Mouse (Mus musculus): ENCODE measurements around the gene Umad1.

The Umad1 gene

DNA sequence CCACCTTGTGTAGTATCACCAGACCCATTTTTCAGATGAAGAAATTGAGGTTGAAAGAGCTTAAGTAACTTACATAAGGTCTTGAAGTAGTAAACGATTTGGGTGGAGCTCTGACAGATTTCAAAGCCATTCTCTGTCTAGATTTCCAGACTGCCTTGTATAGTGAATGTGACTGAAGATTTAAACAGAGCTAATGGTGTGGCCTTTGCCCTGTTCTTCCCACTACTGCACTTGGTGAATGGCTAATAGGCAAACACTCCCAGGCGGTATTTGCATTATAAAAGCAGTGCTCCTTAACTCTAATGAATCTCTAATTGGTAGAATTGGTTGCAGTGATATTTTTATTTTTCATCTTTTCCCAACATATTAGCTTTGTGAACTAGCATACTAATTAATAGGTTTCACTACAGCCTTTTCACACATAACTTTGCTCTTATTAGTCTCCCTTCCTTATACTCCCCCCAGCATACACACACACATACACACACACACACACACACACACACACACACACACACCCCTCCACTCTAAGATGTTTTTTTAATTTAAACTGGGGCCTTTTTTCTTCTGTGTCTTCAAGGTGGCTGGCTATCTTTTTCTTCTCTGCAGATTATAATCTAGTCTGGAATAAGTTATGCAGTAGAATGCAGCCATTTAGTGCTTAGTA, 109.2 kb downstream of the Umad1 start:
- no peak for DNase-seq (ENCODE audit: low spot score)

- no peak for DNase-seq (ENCODE audit: low spot score)
These were observed 111.5 kb downstream of the Umad1 start for GRCm38 (mm10) chr6:8370624-8371023.

DNA sequence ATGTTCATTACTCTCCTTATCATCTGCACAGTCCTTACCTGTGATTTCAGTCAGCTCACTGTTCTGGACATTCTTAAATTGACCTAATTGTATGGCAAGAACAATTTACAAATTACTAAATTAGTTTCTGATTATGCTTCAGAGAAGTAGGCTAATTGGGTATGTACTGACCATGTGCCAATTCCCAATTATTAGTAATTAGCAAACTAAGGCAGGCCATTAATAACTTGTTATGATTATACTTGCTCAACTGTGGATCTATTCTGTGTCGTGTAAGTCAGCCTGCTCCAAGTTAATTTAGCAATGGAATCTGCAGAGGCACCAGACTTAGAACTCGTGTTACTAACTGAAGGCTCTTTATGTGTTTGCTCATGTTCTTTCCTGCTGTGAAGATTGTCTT, 114.0 kb downstream of the Umad1 start:
- no peak for DNase-seq (ENCODE audit: low spot score)

DNA sequence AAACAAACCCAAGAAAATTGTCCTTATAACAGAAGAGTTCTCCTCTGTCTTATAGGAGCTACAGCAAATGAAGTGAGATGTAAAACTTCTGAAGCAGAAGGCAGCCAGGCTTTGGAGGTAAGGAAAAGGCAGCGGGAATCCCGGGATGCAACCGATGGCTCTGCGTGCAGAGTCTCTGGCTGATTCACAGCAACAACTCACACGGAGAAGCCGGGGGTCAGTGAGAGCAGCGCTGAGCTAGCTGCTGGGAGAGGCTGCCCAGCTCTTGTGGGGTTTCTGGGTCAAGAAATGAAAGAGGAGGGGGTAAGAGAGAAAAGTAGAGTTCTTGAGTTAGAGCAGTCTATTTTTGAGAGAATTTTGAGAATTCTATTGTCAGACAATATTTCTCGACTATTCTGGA, 114.8 kb downstream of the Umad1 start:
- DNase-seq (ENCODE audit: low spot score): no peak

DNA sequence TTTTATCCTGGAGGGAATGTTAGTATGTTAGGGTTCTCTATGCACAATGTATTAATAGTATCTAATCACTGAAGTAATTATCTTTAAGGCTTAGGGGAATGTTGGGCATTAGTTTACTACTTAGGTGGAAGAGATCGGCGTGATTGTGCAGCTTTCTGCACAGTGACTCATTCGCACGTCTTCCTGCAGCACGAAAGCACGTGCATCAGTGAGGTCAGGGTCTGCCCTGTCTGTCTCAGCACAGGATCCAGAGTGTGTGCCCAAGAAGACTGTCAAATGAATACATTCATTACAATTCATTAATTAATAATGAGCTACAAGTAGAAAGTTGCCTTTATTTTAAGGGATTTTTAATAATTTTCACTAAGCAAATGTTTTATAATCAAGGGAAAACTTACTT, 115.2 kb downstream of the Umad1 start:
- no peak for DNase-seq (ENCODE audit: low spot score)

DNA sequence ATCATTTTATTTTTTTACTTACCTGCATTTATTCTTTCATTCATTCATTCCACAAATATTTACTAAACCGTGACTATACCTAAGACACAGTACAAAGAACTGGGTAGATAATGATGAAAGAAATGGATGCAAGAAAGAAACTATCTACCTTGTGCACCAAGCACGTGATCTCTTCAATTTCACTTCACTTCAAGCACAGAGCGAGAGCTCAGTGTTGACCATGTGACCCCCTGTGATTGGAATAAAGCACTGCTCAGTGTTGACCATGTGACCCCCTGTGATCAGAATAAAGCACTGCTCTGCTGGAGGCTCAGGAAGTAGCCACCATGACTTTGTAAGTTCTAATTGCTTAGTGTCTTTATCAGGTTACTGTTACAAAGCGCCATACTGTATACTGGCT, 115.6 kb downstream of the Umad1 start:
- DNase-seq (ENCODE audit: low spot score): no peak

GRCm38 (mm10) chr6:8376351-8376750, 117.3 kb downstream of the Umad1 start:
- DNase-seq (ENCODE audit: low spot score): no peak

DNA sequence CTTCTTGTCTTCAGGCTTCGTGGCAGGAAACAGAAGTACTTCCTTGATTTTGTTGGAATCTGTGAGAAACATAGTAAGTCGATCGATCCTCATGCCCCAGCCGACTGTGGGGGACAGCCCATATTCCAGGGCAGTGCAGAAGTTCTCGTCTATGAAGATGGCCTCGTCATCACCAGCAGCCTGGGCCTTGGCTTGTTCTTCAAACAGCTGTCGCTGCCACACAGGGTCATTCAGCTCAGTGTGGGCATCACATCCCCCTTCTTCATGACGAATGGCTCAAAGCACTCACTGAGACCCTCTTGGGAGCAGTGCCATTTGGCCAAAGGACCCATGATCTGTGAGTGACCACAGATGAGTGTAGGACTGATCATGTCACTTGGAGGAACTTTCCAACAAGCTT, 118.6 kb downstream of the Umad1 start:
- DNase-seq (ENCODE audit: low spot score): no peak

DNA sequence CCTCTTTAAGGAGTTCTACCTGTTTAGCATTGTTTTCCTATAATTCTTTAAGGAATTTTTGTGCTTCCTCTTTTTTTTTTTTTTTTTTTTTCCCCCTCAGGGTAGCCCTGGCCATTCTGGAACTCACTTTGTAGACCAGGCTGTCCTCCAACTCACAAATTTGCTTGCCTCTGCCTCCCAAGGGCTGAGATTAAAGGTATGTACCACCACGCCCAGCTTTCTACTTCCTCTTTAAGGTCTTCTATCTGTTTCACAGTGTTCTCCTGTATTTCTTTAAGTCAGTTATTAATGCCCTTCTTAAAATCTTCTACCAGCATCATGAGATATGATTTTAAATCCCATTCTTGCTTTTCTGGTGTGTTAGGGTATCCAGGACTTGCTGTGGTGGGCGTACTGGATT, 130.2 kb downstream of the Umad1 start:
- no peak for DNase-seq (ENCODE audit: low spot score)

- DNase-seq (ENCODE audit: low spot score): no peak
These were observed 131.2 kb downstream of the Umad1 start for GRCm38 (mm10) chr6:8390296-8390695.

DNA sequence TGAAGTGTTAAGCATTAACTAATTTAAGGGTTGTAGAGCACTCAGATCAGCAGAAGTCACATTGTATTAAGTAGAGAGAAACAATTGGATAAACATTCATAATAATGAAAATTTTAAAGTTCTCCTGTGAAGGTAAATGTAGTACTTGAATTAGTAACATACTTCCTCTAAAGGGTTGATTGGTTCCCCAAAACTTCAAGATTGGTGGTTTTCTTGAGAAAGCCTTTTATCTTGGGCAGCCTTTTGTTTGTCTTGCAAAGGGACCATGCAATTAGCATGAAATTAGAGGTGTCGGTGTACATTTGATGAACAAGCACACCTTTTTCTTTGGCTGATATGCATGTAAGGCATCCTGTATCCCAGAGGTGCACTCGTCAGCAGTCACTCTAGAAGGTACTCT, 131.8 kb downstream of the Umad1 start:
- DNase-seq (ENCODE audit: low spot score): no peak

- no peak for DNase-seq (ENCODE audit: low spot score)
These were observed 133.9 kb downstream of the Umad1 start for GRCm38 (mm10) chr6:8393029-8393428.

- DNase-seq (ENCODE audit: low spot score): no peak
These were observed 135.0 kb downstream of the Umad1 start for GRCm38 (mm10) chr6:8394044-8394443.

GRCm38 (mm10) chr6:8395061-8395460, 136.0 kb downstream of the Umad1 start:
- DNase-seq (ENCODE audit: low spot score): no peak

- DNase-seq (ENCODE audit: low spot score): no peak
These were observed 138.2 kb downstream of the Umad1 start for GRCm38 (mm10) chr6:8397252-8397651.

DNA sequence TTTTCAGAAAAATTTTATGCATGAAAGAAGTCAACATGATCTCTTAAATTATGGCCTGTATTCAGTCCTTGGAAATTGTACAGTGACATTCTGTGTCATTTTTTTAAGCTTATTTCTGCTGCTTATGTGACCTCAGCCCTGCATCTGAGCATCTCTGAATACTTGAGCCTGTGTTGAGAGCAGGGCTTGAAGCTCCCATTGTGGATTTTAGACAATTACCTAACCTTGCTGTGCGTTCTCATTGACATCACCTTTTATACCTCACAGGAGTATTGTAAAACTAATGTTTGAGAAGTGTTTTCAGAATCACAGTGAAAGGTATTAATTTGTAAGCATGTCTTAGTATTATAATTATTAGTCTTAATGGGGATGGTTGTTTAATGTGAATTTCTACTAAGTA, 140.6 kb downstream of the Umad1 start:
- no peak for DNase-seq (ENCODE audit: low spot score)

DNA sequence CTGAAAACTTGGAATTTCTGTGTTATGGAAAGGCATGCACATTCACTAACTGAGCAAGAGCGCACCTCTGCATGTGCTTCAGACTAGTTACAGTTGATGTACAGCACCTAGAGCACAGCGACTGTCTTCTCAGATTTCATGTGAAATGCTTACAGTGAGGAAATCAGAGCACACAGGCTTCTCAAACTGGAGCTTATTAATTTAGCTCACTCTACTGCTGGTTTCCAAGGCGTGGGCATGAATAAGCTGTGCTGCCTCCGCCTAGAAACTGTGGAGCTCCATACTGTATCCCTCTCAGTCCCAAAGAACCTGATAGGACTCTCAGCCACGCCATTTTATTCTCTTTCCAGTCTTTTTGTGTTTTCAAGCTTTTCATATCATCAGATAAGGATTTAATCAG, 144.0 kb downstream of the Umad1 start:
- DNase-seq (ENCODE audit: low spot score): no peak

- no peak for DNase-seq (ENCODE audit: low spot score)
These were observed 146.8 kb downstream of the Umad1 start for GRCm38 (mm10) chr6:8405844-8406243.

- no peak for DNase-seq (ENCODE audit: low spot score)
These were observed 149.2 kb downstream of the Umad1 start for GRCm38 (mm10) chr6:8408332-8408731.

DNA sequence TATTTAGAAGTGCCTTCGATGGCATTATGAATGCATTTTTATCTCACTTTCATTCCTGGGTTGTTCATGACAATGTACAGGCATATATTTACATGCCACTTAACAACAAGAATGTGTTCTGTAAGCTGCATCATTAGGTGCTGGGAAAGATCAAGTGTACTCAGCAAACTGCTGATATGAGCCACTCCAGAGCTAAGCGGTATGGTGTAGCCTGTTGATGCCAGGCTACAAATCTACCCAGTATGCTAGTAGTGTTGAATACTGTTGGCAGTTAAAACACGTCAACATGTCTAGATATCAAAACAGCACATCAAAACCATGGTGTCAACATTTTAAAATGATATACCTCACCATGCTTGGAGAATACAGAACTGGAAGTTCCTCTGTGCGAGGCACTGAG, 150.8 kb downstream of the Umad1 start:
- DNase-seq (ENCODE audit: low spot score): no peak

GRCm38 (mm10) chr6:8412845-8413598, 153.9 kb downstream of the Umad1 start:
- no peak for DNase-seq (ENCODE audit: low spot score)

- no peak for DNase-seq (ENCODE audit: low spot score)
These were observed 154.9 kb downstream of the Umad1 start for GRCm38 (mm10) chr6:8414020-8414419.

DNA sequence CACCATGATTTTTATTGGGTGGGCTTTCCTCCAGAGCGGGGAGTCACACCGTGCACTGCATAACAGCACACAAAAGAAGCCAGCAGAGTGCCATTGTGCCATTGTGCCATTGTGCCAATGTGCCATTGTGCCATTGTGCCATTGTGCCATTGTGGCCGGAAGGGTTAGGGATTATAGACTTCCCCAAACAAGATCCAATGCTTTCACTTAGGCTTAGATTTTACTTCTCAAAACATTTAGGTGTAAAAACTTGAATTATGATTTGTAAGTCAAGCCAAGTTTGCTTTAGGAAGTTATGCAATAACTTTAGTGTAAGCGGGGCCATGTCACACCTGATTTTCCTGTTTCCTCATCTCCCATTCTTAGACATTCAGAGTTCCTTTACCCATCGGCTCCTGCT, 156.7 kb downstream of the Umad1 start:
- no peak for DNase-seq (ENCODE audit: low spot score)
